Mouse (Mus musculus) intestine, embryonic 15.5 days (tissue): ENCODE measurements at regions not wholly inside any gene's neighbourhood (a gene's known extent, or its start where the extent isn't known, plus 50 kb on each side); places are given as distances from the start of the nearest gene placed in this dataset.

Experiments
- ATAC-seq: fragments of 200-750 bp; cut with Nextera tagmentation; 2 replicates; pipeline ENCODE4 v1.8.0; 2017; ENCODE audit warnings: moderate TSS enrichment, moderate library complexity
- H3K27ac ChIP-seq: fragments of 300-500 bp; sonication (generic); 2 replicates; pipeline ENCODE4 v1.5.1; 2015; ENCODE audit warnings: mild to moderate bottlenecking, inconsistent platforms
- H3K27me3 ChIP-seq: fragments of 300-500 bp; sonication (generic); replicated peaks from 2 replicates; pipeline ENCODE4 v1.6.1; 2015; ENCODE audit warnings: inconsistent platforms
- H3K36me3 ChIP-seq: fragments of 300-500 bp; sonication (generic); 2 replicates; pipeline ENCODE4 v1.6.1; 2015; ENCODE audit warnings: inconsistent platforms
- H3K4me1 ChIP-seq: fragments of 300-500 bp; sonication (generic); replicated peaks from 2 replicates; pipeline ENCODE4 v1.6.1; 2015; ENCODE audit warnings: inconsistent platforms
- H3K4me2 ChIP-seq: fragments of 300-500 bp; sonication (generic); replicated peaks from 2 replicates; pipeline ENCODE4 v1.6.1; 2015; ENCODE audit warnings: mild to moderate bottlenecking, inconsistent platforms
- H3K4me3 ChIP-seq: fragments of 300-500 bp; sonication (generic); replicated peaks from 2 replicates; pipeline ENCODE4 v1.5.1; 2015; ENCODE audit warnings: inconsistent platforms
- H3K9ac ChIP-seq: fragments of 300-500 bp; sonication (generic); 2 replicates; pipeline ENCODE4 v1.6.1; 2015; ENCODE audit warnings: inconsistent platforms
- H3K9me3 ChIP-seq: fragments of 300-500 bp; sonication (generic); 2 replicates; pipeline ENCODE4 v1.6.1; 2016; ENCODE audit warnings: inconsistent platforms
- WGBS: fragments of 180-500 bp; shearing (Covaris S2); methylation state at CpG from one replicate; pipeline ENCODE4 v1.1.7; 2015; 5-methylcytosine and 5-hydroxymethylcytosine counted together

GRCm38 (mm10) chr4:54116310-54116709, 290.5 kb downstream of the Tmem38b start:
- Histone ChIP-seq H3K9ac (no peak overlapping the region), H3K4me1 (no peaks in the 10 kb centered on the region), H3K4me3 (no peak overlapping the region), H3K27ac (no peak overlapping the region), H3K9me3 (no peaks in the 10 kb centered on the region), H3K27me3 (no peaks in the 10 kb centered on the region), H3K36me3 (no peaks in the 10 kb centered on the region), H3K4me2 (no peak overlapping the region)
- no peak for ATAC-seq
- 63% methylated on average over 2 of the region's 2 CpGs for WGBS

- no peak overlapping the region for H3K27ac ChIP-seq
- ATAC-seq: no peak
- H3K4me3 ChIP-seq: no peak overlapping the region
- H3K9ac ChIP-seq: no peak overlapping the region
- WGBS: 78% methylated on average over 6 of the region's 6 CpGs
- no peaks in the 10 kb centered on the region for H3K27me3 ChIP-seq
- H3K36me3 ChIP-seq: no peaks in the 10 kb centered on the region
- H3K4me2 ChIP-seq: no peak overlapping the region
- H3K9me3 ChIP-seq: no peaks in the 10 kb centered on the region
- H3K4me1 ChIP-seq: no peaks in the 10 kb centered on the region
Observed at GRCm38 (mm10) chr4:54118179-54118846, 292.5 kb downstream of the Tmem38b start.

GRCm38 (mm10) chr4:54128717-54129698, 303.2 kb downstream of the Tmem38b start:
- Histone ChIP-seq H3K27me3 (no peaks in the 10 kb centered on the region), H3K4me3 (no peak overlapping the region), H3K27ac (no peak overlapping the region), H3K9me3 (no peaks in the 10 kb centered on the region), H3K4me1 (no peaks in the 10 kb centered on the region), H3K4me2 (no peak overlapping the region), H3K9ac (no peak overlapping the region), H3K36me3 (no peaks in the 10 kb centered on the region)
- 66% methylated on average over 8 of the region's 8 CpGs for WGBS
- ATAC-seq: no peak

- Histone ChIP-seq H3K4me3 (no peak overlapping the region), H3K27ac (no peak overlapping the region), H3K9ac (no peak overlapping the region), H3K36me3 (no peaks in the 10 kb centered on the region), H3K4me1 (no peaks in the 10 kb centered on the region), H3K9me3 (no peaks in the 10 kb centered on the region), H3K4me2 (no peak overlapping the region), H3K27me3 (no peaks in the 10 kb centered on the region)
- ATAC-seq: no peak
- WGBS: 93% methylated on average over 4 of the region's 4 CpGs
Observed at GRCm38 (mm10) chr4:54156146-54156545, 330.3 kb downstream of the Tmem38b start.

GRCm38 (mm10) chr4:54161337-54161993, 335.6 kb downstream of the Tmem38b start:
- no peak for ATAC-seq
- Histone ChIP-seq H3K27me3 (no peaks in the 10 kb centered on the region), H3K4me3 (no peak overlapping the region), H3K27ac (no peak overlapping the region), H3K36me3 (no peaks in the 10 kb centered on the region), H3K4me2 (no peak overlapping the region), H3K9ac (no peak overlapping the region), H3K9me3 (no peaks in the 10 kb centered on the region), H3K4me1 (no peaks in the 10 kb centered on the region)
- WGBS: 86% methylated on average over 9 of the region's 9 CpGs

GRCm38 (mm10) chr4:54162308-54162707, 336.5 kb downstream of the Tmem38b start:
- Histone ChIP-seq H3K4me3 (no peak overlapping the region), H3K27me3 (no peaks in the 10 kb centered on the region), H3K36me3 (no peaks in the 10 kb centered on the region), H3K9me3 (no peaks in the 10 kb centered on the region), H3K9ac (no peak overlapping the region), H3K4me2 (no peak overlapping the region), H3K27ac (no peak overlapping the region), H3K4me1 (no peaks in the 10 kb centered on the region)
- ATAC-seq: no peak
- WGBS: 74% methylated on average over 8 of the region's 8 CpGs

- Histone ChIP-seq H3K9me3 (no peaks in the 10 kb centered on the region), H3K4me2 (no peak overlapping the region), H3K4me3 (no peak overlapping the region), H3K36me3 (no peaks in the 10 kb centered on the region), H3K27me3 (no peaks in the 10 kb centered on the region), H3K9ac (no peak overlapping the region), H3K27ac (no peak overlapping the region), H3K4me1 (no peaks in the 10 kb centered on the region)
- 84% methylated on average over 13 of the region's 13 CpGs for WGBS
- ATAC-seq: no peak
Observed at GRCm38 (mm10) chr4:54170202-54170931, 344.5 kb downstream of the Tmem38b start.

- H3K4me1 ChIP-seq: no peaks in the 10 kb centered on the region
- ATAC-seq: no peak
Observed at GRCm38 (mm10) chr4:54184213-54184612, 358.4 kb downstream of the Tmem38b start.

GRCm38 (mm10) chr4:54195734-54196133, 369.9 kb downstream of the Tmem38b start:
- no peak overlapping the region for H3K9ac ChIP-seq
- no peaks in the 10 kb centered on the region for H3K36me3 ChIP-seq
- no peak overlapping the region for H3K4me2 ChIP-seq
- no peaks in the 10 kb centered on the region for H3K4me1 ChIP-seq
- H3K27me3 ChIP-seq: no peaks in the 10 kb centered on the region
- H3K9me3 ChIP-seq: no peaks in the 10 kb centered on the region
- no peak overlapping the region for H3K27ac ChIP-seq
- WGBS: 83% methylated on average over 2 of the region's 2 CpGs
- ATAC-seq: no peak
- H3K4me3 ChIP-seq: no peak overlapping the region

More at GRCm38 (mm10) chr4:54184213-54184612, 358.4 kb downstream of the Tmem38b start:
- no peak overlapping the region for H3K27ac ChIP-seq
- H3K36me3 ChIP-seq: no peaks in the 10 kb centered on the region
- no peak overlapping the region for H3K4me3 ChIP-seq
- H3K9me3 ChIP-seq: no peaks in the 10 kb centered on the region
- H3K27me3 ChIP-seq: no peaks in the 10 kb centered on the region
- no peak overlapping the region for H3K4me2 ChIP-seq
- WGBS: 84% methylated on average over 1 of the region's 1 CpGs
- H3K9ac ChIP-seq: no peak overlapping the region

GRCm38 (mm10) chr4:54202440-54202839, 376.6 kb downstream of the Tmem38b start:
- H3K27me3 ChIP-seq: no peaks in the 10 kb centered on the region
- H3K36me3 ChIP-seq: no peaks in the 10 kb centered on the region
- H3K9me3 ChIP-seq: no peaks in the 10 kb centered on the region
- H3K4me3 ChIP-seq: no peak overlapping the region
- WGBS: 30% methylated on average over 4 of the region's 4 CpGs
- H3K4me1 ChIP-seq: no peaks in the 10 kb centered on the region
- no peak for ATAC-seq
- no peak overlapping the region for H3K9ac ChIP-seq
- H3K4me2 ChIP-seq: no peak overlapping the region
- H3K27ac ChIP-seq: no peak overlapping the region

GRCm38 (mm10) chr4:54224572-54224971, 398.7 kb downstream of the Tmem38b start:
- Histone ChIP-seq H3K27me3 (no peaks in the 10 kb centered on the region), H3K9me3 (no peaks in the 10 kb centered on the region), H3K36me3 (no peaks in the 10 kb centered on the region), H3K27ac (no peak overlapping the region), H3K4me1 (no peaks in the 10 kb centered on the region), H3K4me2 (no peak overlapping the region), H3K9ac (no peak overlapping the region), H3K4me3 (no peak overlapping the region)
- WGBS: 72% methylated on average over 3 of the region's 3 CpGs
- ATAC-seq: no peak
